Mouse (Mus musculus) kidney, adult 2 months (tissue): ENCODE data around the gene Fxyd7.

Experiments
- CTCF ChIP-seq: fragments of 200-500 bp; conservative IDR thresholded peaks from 2 replicates; pipeline ENCODE4 v1.5.1; 2011; ENCODE audit warnings: low read depth, mild to moderate bottlenecking, control low read depth, low read length, moderate library complexity, mixed read lengths; ENCODE audit not compliant: insufficient read depth, insufficient read length
- POLR2A ChIP-seq: fragments of 200-500 bp; IDR thresholded peaks from one replicate; pipeline ENCODE4 v1.6.1; 2011; ENCODE audit warnings: low read depth, low read length, control low read depth

DNA sequence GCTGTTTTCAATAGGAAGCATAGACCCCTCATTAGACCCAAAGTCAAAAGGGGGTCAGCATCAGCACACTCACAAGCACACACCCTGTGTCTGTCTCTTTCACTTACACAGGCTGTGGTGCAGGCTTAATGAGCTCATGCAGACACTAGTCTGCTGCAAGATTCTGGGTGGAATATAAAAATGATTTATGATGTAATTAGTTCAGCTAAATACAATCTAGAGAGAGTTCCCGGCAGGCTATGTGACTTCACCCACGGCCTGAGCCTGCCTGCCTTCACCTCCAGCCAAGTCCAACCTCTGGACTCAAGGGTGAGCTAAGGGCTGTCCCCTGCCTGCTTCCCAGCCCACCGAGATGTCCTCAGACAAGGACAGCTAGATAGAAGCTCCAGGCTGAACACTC lies 42.4 kb downstream of the Fxyd7 start:
- TF ChIP-seq CTCF (no peak), POLR2A (no peak)
